Mouse (Mus musculus): Measurements from ENCODE around the gene Mbtps2.

Mbtps2 gene

DNA sequence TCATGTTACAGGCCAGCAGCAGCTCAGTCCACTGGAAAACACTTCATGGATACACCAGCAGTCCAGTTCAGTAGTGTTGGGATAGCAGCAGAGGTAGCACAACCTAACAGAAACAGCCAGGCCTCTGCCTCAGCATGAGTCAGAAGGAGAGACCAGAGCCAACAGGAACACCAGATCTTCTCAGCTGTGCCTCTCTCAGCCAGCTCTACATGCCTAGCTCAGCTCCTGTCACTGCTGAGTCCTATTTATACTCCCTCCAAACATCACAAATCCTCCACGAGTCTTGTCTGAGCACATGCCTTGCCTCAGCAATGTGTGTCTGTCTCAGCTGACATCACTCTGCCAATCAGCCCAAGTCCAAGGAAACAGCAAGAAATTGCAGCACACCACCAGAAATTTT lies 94.0 kb downstream of the Mbtps2 start:
- no peak for DNase-seq (ENCODE audit: low spot score in 2 of 2)

DNA sequence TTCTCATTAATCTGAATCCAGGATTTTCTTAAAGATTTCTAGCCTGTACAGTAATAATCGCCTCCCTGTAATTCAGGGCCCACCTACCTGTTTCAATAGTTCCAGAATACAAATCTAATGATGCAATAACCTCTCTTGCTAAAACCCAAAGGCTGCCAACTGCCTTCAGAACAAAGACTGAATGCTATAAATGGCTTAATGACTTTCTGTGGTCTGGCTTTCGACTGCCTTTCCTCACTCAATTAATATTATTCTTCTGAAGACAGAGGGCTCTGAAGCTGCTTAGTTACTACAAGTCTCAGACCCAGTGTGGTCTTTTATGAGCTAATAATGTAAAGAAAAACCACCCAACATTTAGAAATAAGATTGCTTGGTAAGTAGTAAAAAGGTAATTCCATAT lies 96.6 kb downstream of the Mbtps2 start:
- DNase-seq (ENCODE audit: low spot score in 2 of 2): no peak

- no peak for DNase-seq (ENCODE audit: low spot score in 2 of 2)
Observed at GRCm38 (mm10) chrX:157500004-157500403, 98.5 kb downstream of the Mbtps2 start.

- DNase-seq (ENCODE audit: low spot score in 2 of 2): no peak
Observed at GRCm38 (mm10) chrX:157493159-157493558, 105.4 kb downstream of the Mbtps2 start.

DNA sequence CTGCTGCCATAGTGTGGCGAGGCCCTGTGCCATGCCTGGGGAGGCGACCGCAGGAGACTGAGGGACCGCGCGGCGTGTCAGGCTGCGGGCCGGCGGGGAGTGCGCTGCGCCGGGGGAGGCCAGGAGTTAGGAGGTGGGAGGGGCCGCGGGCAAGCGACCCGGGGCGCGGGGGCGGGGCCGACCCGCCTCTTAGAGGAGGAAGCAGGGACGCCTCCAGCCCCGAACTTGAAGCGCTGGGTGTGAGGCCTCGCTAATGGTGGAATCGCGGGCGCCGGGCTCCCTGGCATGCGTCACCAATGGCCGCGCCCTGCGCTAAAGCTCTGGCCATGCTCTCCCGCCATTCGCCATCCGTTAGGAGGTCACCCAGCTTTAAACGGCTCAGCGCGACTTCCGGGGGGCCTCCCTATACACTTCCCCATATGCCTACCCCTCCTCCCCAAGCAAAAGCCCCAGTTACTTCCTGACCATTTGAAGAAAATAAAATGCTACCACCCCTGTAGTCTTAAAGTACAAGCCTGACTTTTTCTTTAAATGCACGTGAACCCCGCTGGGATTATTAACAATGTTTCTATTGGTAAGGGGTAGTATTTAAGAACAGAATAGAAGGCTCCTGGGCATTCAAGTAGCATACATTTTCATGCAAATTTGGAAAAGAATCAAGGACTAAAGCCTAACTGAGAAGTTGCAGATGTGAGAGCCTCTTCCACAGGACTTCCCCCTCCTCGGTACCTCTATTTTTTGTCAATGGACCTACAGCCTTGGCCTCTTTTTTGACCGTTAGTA lies 106.4 kb downstream of the Mbtps2 start, which contains the start of gene Sms:
Gene Sms, minus strand, starts transcription at position 344 of the 783 bp plus-strand sequence.
- DNase-seq (ENCODE audit: low spot score in 2 of 2): peak; percentile 61 to 66

DNA sequence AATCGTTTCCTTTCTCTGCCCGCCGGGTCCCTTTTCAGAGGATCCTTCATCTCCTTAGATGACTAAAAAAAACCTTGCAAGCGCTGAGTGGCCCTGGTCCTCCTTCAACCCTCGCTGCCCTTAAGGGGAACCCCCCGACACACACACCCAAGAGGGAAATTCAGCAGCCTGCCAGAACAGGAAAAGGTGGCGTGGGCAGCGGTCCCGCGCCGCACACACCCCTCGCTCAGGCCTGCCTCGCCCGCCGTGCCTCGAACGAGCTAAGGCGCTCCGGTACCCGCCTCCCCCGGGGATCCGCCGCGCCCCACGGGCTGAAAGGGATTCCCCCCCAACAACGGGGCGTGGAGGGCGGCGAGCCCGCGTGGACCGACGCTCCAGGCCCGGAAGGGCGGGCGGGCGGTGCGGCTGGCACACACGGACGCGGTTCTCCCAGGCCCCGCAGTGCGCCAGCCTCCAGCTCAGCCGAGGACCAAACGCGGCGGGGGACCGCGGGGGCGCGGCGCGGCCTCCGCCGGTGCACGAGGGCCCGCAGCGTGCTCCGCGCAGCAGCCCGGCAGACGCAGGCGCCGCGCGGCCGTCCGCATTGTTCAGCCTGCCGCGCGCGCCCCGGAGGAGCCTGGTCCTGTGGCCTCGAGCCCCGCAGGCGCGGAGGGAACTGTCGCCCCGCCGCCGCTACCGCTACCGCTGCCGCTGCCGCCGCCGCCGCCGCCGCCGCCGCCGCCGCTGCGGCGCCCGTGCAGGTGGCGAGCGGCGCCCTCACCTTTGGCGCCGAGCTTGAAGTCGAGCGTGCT lies 107.2 kb downstream of the Mbtps2 start:
- peak; percentile 56 to 63 for DNase-seq (ENCODE audit: low spot score in 2 of 2)

- no peak for DNase-seq (ENCODE audit: low spot score in 2 of 2)
Observed at GRCm38 (mm10) chrX:157490769-157491144, 107.8 kb downstream of the Mbtps2 start.

- DNase-seq (ENCODE audit: low spot score in 2 of 2): no peak
Observed at GRCm38 (mm10) chrX:157489871-157490721, 108.4 kb downstream of the Mbtps2 start.

DNA sequence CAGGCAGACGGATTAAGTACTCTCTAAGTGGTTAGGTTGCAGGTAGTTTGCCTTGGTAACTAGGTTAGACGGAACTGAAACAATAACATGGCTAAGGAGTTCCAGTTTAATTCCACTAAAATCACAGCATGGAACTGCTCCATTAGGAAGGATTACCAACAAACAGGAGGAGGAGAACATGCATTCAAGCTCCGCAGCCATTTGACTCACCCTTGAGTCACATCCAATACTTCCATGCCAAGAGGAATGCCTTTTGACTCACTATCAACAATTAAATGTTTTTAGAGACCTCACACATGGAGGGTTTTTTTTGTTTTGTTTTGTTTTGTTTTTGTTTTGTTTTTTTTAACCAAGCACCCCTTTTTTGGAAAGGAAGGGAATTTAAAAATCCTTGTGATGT lies 109.7 kb downstream of the Mbtps2 start:
- no peak for DNase-seq (ENCODE audit: low spot score in 2 of 2)

DNA sequence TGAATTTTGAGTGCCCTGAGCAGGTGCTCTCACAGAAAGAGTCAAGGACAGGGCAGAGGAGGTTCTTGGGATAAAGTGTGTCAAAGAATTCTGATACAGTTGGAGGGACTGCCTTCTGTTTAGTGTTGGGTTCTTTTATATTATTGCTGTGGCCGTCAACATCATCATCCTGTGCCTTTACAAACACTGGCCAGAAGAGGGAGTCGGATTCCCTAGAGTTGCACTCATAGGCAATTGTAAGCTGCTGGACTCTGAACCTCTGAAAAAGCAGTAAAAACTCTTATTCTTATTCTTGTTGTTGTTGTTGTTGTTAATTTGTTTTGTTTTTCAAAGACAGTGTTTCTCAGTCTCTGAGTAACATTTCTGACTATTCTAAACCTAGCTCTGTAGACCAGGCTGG lies 111.8 kb downstream of the Mbtps2 start:
- peak; percentile 11 to 18 for DNase-seq (ENCODE audit: low spot score in 2 of 2)

Measured in spleen, postnatal 36 days (tissue).